Mouse (Mus musculus): ENCODE data around the gene Zbtb8b.

- TF ChIP-seq CTCF (IDR thresholded peaks at IDR 0.05; ENCODE audit: low read depth, low read length) (no peak), POLR2A (IDR thresholded peaks at IDR 0.05; ENCODE audit: extremely low read depth, insufficient read depth, low read length) (no peak)
Observed at GRCm38 (mm10) chr4:129456126-129456525, 15.5 kb upstream of the Zbtb8b start.
